Mouse (Mus musculus) small intestine, adult 2 months (tissue): ENCODE results near the gene Pik3c2b.

Experiments
- CTCF ChIP-seq: fragments of 200-500 bp; IDR thresholded peaks from 2 replicates; pipeline ENCODE4 v1.5.1; 2012; ENCODE audit warnings: low read depth, mild to moderate bottlenecking, control low read depth, inconsistent platforms, low read length, moderate library complexity, mixed read lengths; ENCODE audit not compliant: insufficient replicate concordance, insufficient read length; ENCODE audit errors: extremely low read depth
- POLR2A ChIP-seq: fragments of 200-500 bp; IDR thresholded peaks from 2 replicates; pipeline ENCODE4 v1.6.1; 2012; ENCODE audit warnings: low read depth, mild to moderate bottlenecking, control low read depth, inconsistent platforms, low read length, moderate library complexity

DNA sequence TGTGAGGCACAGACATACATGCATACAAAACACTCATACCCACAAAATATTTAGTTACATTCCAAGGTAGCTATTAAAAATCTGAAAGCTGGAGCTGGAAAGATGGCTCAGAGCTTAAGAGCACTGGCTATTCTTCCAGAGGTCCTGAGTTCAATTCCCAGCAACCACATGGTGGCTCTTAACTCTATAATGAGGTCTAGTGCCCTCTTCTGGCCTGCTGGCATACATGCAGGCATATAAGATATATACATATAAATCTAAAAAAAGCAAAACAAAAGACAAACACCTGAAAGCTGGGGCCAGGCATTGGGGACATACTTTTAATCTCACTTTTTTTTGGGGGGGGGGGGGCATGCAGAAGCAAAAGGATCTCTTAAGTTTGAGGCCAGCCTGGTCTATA lies 32.1 kb upstream of the Pik3c2b start:
- TF ChIP-seq POLR2A (no peak), CTCF (no peak)
